Mouse (Mus musculus) lung, postnatal 10 days (tissue): ENCODE results near the gene Scgb2b2.

Source experiments
- DNase-seq: peaks from one replicate; pipeline ENCODE4 v3.0.0; 2021

Scgb2b2 gene

DNA sequence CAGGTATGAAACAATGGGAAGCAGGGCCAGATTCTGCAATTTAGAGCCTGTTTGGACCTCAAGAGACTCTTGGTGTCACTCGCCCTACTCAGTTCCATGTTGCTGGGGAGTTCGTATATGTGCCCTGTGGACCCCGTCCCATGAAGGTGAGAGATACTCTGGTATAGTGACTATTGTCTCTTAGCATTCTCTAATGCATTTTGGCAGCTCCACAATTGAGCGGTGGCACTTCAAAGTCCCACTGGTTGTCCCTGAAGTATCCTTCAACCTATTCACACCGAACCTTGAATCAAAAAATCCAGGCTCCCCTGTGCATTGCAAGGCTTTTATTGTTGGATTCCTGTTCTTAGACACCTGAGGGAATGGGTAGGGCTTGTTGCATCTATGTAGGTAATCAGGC lies at the start of gene Scgb2b2:
Scgb2b2 (plus strand) TSS at position 301 of the 400 bp plus-strand sequence.
- no peak for DNase-seq

DNA sequence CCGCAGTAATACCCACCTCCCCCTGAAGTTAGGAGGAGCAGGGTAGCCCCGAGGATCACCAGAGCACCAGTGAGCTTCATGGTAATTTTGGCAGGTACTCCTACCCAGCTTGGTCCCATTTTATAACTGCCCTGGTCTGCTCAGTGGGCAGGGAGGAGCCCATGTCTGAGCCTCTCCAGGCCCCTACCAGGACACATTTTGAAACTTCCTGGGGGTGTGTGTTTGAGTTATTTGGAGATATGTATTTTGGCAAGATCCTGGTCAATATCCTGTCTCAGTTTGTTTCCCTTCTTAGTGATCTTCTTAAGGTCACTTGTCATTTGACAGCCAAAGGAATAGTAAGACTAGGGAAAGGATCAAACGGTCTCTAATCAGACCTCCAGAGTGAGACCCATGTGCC lies 1.4 kb downstream of the Scgb2b2 start, which contains the start of gene Scgb1b2:
Scgb1b2 (minus strand) TSS at position 101 of the 400 bp plus-strand sequence.
- DNase-seq, result no peak
